16 mouse cellular contexts compared by ENCODE assay signal in genomic region chr12:54993246-54994067, GRCm38 (mm10). TPM values are rescaled to one million over a fixed set of nuclear protein-coding genes. Genes with fewer than 3 reads are reported as not detected.
DNase-seq lines count a peak whose midpoint lies in the region; ATAC-seq and TF ChIP-seq lines count a peak whose summit lies in the region.
"Had no signal": no experiment of that assay in that cellular context is flagged by ENCODE, and none has a peak within 500 bp of the region (broad histone marks: within the 10 kb centered on the region; RNA-seq: fewer than 3 reads in every experiment).

No protein-coding gene starts in this region.

- H3K4me3 ChIP-seq in liver, embryonic 11.5 days (ENCODE audit: low read depth, low read length) = peak overlapping the region; percentile 14; the same call in 1 of the 2 replicates
- no peak overlapping the region for H3K4me3 ChIP-seq in liver, postnatal 0 days (ENCODE audit: low read depth, low read length)
- no peak overlapping the region for H3K4me3 ChIP-seq in forebrain, embryonic 11.5 days (ENCODE audit: low read depth, low read length)
- H3K4me3 ChIP-seq: forebrain, embryonic 15.5 days; heart, embryonic 13.5 days; limb, embryonic 12.5 days; midbrain, embryonic 12.5 days; neural tube, embryonic 12.5 days had no signal

- no peak for DNase-seq in liver, embryonic 11.5 days (ENCODE audit: low spot score)
- DNase-seq in liver (no peak), R1 (ENCODE audit: low read depth, low spot score) (peak; percentile 24)
- peak; percentile 53 to 56 for DNase-seq in B cell, adult 2 months
- DNase-seq in liver, postnatal 0 days = no peak
- no peak for DNase-seq in ovary, postnatal 10 days (ENCODE audit: low spot score)
- no peak for DNase-seq in adrenal gland, postnatal 14 days
- no peak for DNase-seq in forebrain, embryonic 11.5 days (ENCODE audit: low spot score)
- DNase-seq: kidney, postnatal 25 days; layer of hippocampus, postnatal 36 days had no signal

- peaks cover 10% of the 10 kb centered on the region; the same call in 1 of the 2 replicates for H3K4me1 ChIP-seq in liver, embryonic 11.5 days (replicated peaks; ENCODE audit: control insufficient read depth, insufficient read depth, low read length)
- H3K4me1 ChIP-seq in liver, postnatal 0 days (ENCODE audit: insufficient read depth) = peaks cover 5% of the 10 kb centered on the region
- no peaks in the 10 kb centered on the region for H3K4me1 ChIP-seq in forebrain, embryonic 11.5 days (replicated peaks; ENCODE audit: control insufficient read depth, insufficient read depth, low read length)
- H3K4me1 ChIP-seq: forebrain, embryonic 15.5 days; midbrain, embryonic 12.5 days; neural tube, embryonic 12.5 days had no signal

- WGBS in liver, embryonic 11.5 days = 42% methylated on average over 16 of the region's 16 CpGs
- WGBS in liver, postnatal 0 days (ENCODE audit: insufficient replicate concordance) = 34% methylated on average over 16 of the region's 16 CpGs
- 77% methylated on average over 16 of the region's 16 CpGs for WGBS in forebrain, embryonic 11.5 days

- no peak for ATAC-seq in liver, embryonic 11.5 days (replicated peaks; ENCODE audit: low FRiP score)
- ATAC-seq in liver, postnatal 0 days = no peak
- ATAC-seq in forebrain, embryonic 11.5 days (replicated peaks; ENCODE audit: low FRiP score) = no peak
- ATAC-seq: forebrain, embryonic 15.5 days had no signal

- peak overlapping the region; percentile 42 for H3K4me2 ChIP-seq in liver, embryonic 11.5 days
- peak overlapping the region; percentile 58 for H3K4me2 ChIP-seq in liver, postnatal 0 days (ENCODE audit: low read depth, low read length)
- no peak overlapping the region for H3K4me2 ChIP-seq in forebrain, embryonic 11.5 days (ENCODE audit: low read depth, low read length, severe bottlenecking)
- H3K4me2 ChIP-seq: forebrain, embryonic 15.5 days; heart, embryonic 13.5 days; limb, embryonic 12.5 days; midbrain, embryonic 12.5 days; neural tube, embryonic 12.5 days had no signal

- TF ChIP-seq CTCF in liver, postnatal 0 days (IDR thresholded peaks at IDR 0.05; ENCODE audit: low read depth) = no peak

- no peak overlapping the region for H3K27ac ChIP-seq in liver, embryonic 11.5 days (ENCODE audit: low read depth, low read length)
- H3K27ac ChIP-seq in liver, postnatal 0 days (ENCODE audit: low read depth) = peak overlapping the region; percentile 41
- no peak overlapping the region for H3K27ac ChIP-seq in forebrain, embryonic 11.5 days (ENCODE audit: low read depth, low read length)
- H3K27ac ChIP-seq: forebrain, embryonic 15.5 days; heart, embryonic 13.5 days; limb, embryonic 12.5 days; midbrain, embryonic 12.5 days; neural tube, embryonic 12.5 days had no signal

- no peaks in the 10 kb centered on the region for H3K27me3 ChIP-seq in liver, embryonic 11.5 days (replicated peaks; ENCODE audit: control insufficient read depth, insufficient read depth, low read length)
- H3K27me3 ChIP-seq in liver, postnatal 0 days (ENCODE audit: insufficient read depth, low read length) = no peaks in the 10 kb centered on the region
- no peaks in the 10 kb centered on the region for H3K27me3 ChIP-seq in forebrain, embryonic 11.5 days (ENCODE audit: control insufficient read depth, insufficient read depth, low read length)
- H3K27me3 ChIP-seq: forebrain, embryonic 15.5 days; heart, embryonic 13.5 days; limb, embryonic 12.5 days; midbrain, embryonic 12.5 days; neural tube, embryonic 12.5 days had no signal

- no peaks in the 10 kb centered on the region for H3K9me3 ChIP-seq in liver, embryonic 11.5 days (ENCODE audit: control insufficient read depth, low read length)
- H3K9me3 ChIP-seq in liver, postnatal 0 days (ENCODE audit: low read length) = no peaks in the 10 kb centered on the region
- H3K9me3 ChIP-seq in forebrain, embryonic 11.5 days (ENCODE audit: control insufficient read depth, low read length) = no peaks in the 10 kb centered on the region
- H3K9me3 ChIP-seq: forebrain, embryonic 15.5 days; heart, embryonic 13.5 days; limb, embryonic 12.5 days; midbrain, embryonic 12.5 days; neural tube, embryonic 12.5 days had no signal

- TF ChIP-seq EP300 in liver, postnatal 0 days (IDR thresholded peaks at IDR 0.05; ENCODE audit: low read depth) = no peak

- no peak overlapping the region for H3K9ac ChIP-seq in liver, embryonic 11.5 days (ENCODE audit: low read depth, low read length)
- H3K9ac ChIP-seq in liver, postnatal 0 days (replicated peaks) = peak overlapping the region; percentile 6; the same call in 1 of the 2 replicates
- no peak overlapping the region for H3K9ac ChIP-seq in forebrain, embryonic 11.5 days (ENCODE audit: low read length)
- H3K9ac ChIP-seq: forebrain, embryonic 15.5 days; heart, embryonic 13.5 days; limb, embryonic 12.5 days; midbrain, embryonic 12.5 days; neural tube, embryonic 12.5 days had no signal

- H3K36me3 ChIP-seq in liver, embryonic 11.5 days (ENCODE audit: control insufficient read depth, insufficient read depth, low read length) = no peaks in the 10 kb centered on the region
- H3K36me3 ChIP-seq in liver, postnatal 0 days (replicated peaks; ENCODE audit: insufficient read depth, low read length) = no peaks in the 10 kb centered on the region
- no peaks in the 10 kb centered on the region for H3K36me3 ChIP-seq in forebrain, embryonic 11.5 days (ENCODE audit: control insufficient read depth, insufficient read depth, low read length)
- H3K36me3 ChIP-seq: forebrain, embryonic 15.5 days; heart, embryonic 13.5 days; limb, embryonic 12.5 days; midbrain, embryonic 12.5 days; neural tube, embryonic 12.5 days had no signal

RNA-seq across cellular contexts. Expression of gene Gm20403, which starts 7.1 kb away (rescaled TPM):
- polyA plus RNA-seq in liver, embryonic 11.5 days (2014; fragmentation: Nextera tagmentation; extraction: Ambion mirVana) = not detected in 2 replicates
- 0.36 and 0.54 TPM in 2 replicates for polyA plus RNA-seq in liver, postnatal 0 days (2015; fragmentation: Nextera tagmentation; extraction: Ambion mirVana)
- not detected in 2 replicates for total RNA-seq in adrenal gland, postnatal 14 days (2021)
- not detected in 2 replicates for polyA plus RNA-seq in forebrain, embryonic 11.5 days (2014; fragmentation: Nextera tagmentation; extraction: Ambion mirVana)
- total RNA-seq: layer of hippocampus, postnatal 36 days had no signal
- polyA plus RNA-seq: forebrain, embryonic 15.5 days; heart, embryonic 13.5 days; limb, embryonic 12.5 days; midbrain, embryonic 12.5 days; neural tube, embryonic 12.5 days; small intestine, adult 2 months had no signal

RNA-seq across cellular contexts. Expression of gene Baz1a, which starts 20.7 kb away (rescaled TPM):
- polyA plus RNA-seq in liver, embryonic 11.5 days (2014; fragmentation: Nextera tagmentation; extraction: Ambion mirVana) = 46.4 and 49.1 TPM in 2 replicates
- 16.9 and 18.5 TPM in 2 replicates for polyA plus RNA-seq in liver, postnatal 0 days (2015; fragmentation: Nextera tagmentation; extraction: Ambion mirVana)
- 26.6 and 32.4 TPM in 2 replicates for total RNA-seq in adrenal gland, postnatal 14 days (2021)
- 41.1 and 41.7 TPM in 2 replicates for polyA plus RNA-seq in forebrain, embryonic 11.5 days (2014; fragmentation: Nextera tagmentation; extraction: Ambion mirVana)

Comparison
In these comparisons a context has a peak if more than half of its experiments do, and no peak if none do; other contexts are left out.
1. DNase-seq: peak in B cell, adult 2 months (2 of 2) and R1 (single experiment); none in liver, embryonic 11.5 days (single experiment), liver (single experiment), liver, postnatal 0 days (single experiment), ovary, postnatal 10 days (single experiment), adrenal gland, postnatal 14 days (single experiment) and forebrain, embryonic 11.5 days (single experiment).